Mouse (Mus musculus) lung, adult 2 months (tissue): ENCODE results near the gene Elob. TPM values are rescaled to one million over a fixed set of nuclear protein-coding genes. Genes with fewer than 3 reads are reported as not detected.

Experiments used
- DNase-seq: peaks from one replicate; pipeline ENCODE4 v3.0.0; 2022
- H3K4me1 ChIP-seq: fragments of 200-500 bp; 2 replicates; pipeline ENCODE4 v1.6.1; 2011; ENCODE audit warnings: low read length; ENCODE audit not compliant: control insufficient read depth, insufficient read depth
- H3K4me3 ChIP-seq: fragments of 200-500 bp; replicated peaks from 2 replicates; pipeline ENCODE3; 2011; ENCODE audit warnings: low read depth, mild to moderate bottlenecking, control low read depth, low read length; ENCODE audit errors: extremely low read depth
- CTCF ChIP-seq: fragments of 200-500 bp; IDR thresholded peaks from 2 replicates; pipeline ENCODE4 v1.5.1; 2011; ENCODE audit warnings: mild to moderate bottlenecking, low read length, control low read depth; ENCODE audit not compliant: insufficient read depth
- POLR2A ChIP-seq: fragments of 200-500 bp; IDR thresholded peaks from 2 replicates; pipeline ENCODE4 v1.6.1; 2011; ENCODE audit warnings: low read depth, mild to moderate bottlenecking, control low read depth, low read length, borderline replicate concordance; ENCODE audit errors: extremely low read depth
- WGBS: fragments of 180-500 bp; shearing (Covaris S2); methylation state at CpG from one replicate; pipeline ENCODE4 v1.1.7; 2018; 5-methylcytosine and 5-hydroxymethylcytosine counted together
- polyA plus RNA-seq: library from polyadenylated mRNA; depleted of rRNA; stranded (reverse); fragments of >200 nt; gene quantifications from 2 replicates; pipeline ENCODE4 v1.2.3, GENCODE M21; 2012; rRNA removed

Gene Elob
- 470 and 498 TPM in 2 replicates for polyA plus RNA-seq

DNA sequence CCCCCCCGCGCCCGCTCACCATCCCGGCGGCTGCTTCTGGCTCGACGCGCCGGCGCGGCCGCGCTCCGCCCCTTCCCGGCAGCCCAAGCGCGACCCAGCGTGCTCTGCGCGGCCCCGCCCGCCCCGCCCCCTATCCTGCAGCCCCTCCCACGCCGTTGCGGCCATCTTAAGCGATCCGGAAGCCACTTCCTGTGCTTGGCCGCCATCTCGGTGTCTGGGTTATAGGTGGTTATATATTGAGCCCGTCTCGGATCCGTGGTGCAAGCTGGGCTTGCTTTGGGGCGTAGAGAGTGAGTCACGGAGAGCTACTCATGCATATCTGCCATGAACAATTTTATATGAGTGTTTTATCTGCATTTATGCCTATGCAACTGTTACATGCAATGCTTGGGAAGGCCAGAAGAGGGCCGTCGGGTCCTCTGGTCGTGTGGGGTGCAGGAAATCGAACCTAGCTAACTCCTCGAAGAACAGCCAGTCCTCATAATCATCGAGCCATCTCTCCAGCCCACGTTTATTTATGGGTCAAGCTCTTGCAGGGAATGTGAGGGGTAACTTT is at the start of gene Elob:
Gene Elob (minus strand): TSS at position 73 of the 556 bp plus-strand sequence.
- under 1% methylated on average over 32 of the region's 42 CpGs for WGBS
- TF ChIP-seq POLR2A (peak; percentile 67; the same call in 1 of the 2 replicates), CTCF (peak; percentile 56)
- H3K4me3 ChIP-seq: peak within 1 kb of the TSS; percentile 93
- peak; percentile 83 for DNase-seq
- H3K4me1 ChIP-seq: no peaks in the 10 kb centered on the region

DNA sequence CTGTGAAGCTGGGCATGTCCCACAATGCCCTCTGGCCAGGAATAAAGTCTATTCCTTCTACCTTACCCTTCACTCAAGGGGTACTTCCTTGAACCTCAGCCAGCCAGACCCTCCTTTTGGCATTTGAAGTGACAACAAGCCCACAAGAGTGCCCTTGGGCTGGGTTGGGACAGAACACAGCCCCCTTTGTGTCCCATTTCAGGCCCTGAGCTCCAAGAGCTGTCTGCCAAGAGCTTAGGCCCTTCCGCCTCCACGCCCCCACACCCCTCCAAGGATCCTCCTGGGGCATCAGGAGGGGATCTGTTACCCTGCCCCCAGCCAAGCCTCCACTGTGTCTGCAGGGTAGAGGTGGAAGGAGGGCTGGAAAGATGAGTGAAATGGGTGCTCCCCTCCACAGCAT is 48.2 kb upstream of the Elob start:
- H3K4me3 ChIP-seq: no peak overlapping the region
- TF ChIP-seq CTCF (no peak), POLR2A (no peak)
- 87% methylated on average over 2 of the region's 2 CpGs for WGBS

DNA sequence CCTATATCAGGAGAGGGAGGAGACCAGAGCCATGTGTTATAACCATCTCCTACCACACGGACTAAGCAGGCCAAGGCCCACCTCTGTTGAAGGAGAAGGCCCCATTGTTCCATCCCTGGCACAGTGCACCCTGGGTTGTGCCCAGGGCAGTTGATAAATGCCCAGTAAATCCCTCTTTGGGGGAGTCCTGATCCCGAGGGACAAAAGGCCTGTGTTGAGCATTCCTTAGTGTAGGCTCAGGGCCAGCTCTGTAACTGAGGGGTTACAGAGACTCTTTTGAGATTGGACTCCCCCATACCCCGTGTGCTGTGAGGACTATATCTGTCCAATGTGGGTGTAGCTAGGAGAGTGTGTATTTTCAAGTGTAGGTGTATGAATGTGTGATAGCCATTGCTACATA is 47.8 kb upstream of the Elob start:
- TF ChIP-seq POLR2A: no peak
- no peak for TF ChIP-seq CTCF
- WGBS: 55% methylated on average over 3 of the region's 3 CpGs
- no peaks in the 10 kb centered on the region for H3K4me1 ChIP-seq
- DNase-seq: no peak
- no peak overlapping the region for H3K4me3 ChIP-seq

More for the DNA sequence above, 48.2 kb upstream of the Elob start:
- DNase-seq: no peak
- H3K4me1 ChIP-seq: no peaks in the 10 kb centered on the region

DNA sequence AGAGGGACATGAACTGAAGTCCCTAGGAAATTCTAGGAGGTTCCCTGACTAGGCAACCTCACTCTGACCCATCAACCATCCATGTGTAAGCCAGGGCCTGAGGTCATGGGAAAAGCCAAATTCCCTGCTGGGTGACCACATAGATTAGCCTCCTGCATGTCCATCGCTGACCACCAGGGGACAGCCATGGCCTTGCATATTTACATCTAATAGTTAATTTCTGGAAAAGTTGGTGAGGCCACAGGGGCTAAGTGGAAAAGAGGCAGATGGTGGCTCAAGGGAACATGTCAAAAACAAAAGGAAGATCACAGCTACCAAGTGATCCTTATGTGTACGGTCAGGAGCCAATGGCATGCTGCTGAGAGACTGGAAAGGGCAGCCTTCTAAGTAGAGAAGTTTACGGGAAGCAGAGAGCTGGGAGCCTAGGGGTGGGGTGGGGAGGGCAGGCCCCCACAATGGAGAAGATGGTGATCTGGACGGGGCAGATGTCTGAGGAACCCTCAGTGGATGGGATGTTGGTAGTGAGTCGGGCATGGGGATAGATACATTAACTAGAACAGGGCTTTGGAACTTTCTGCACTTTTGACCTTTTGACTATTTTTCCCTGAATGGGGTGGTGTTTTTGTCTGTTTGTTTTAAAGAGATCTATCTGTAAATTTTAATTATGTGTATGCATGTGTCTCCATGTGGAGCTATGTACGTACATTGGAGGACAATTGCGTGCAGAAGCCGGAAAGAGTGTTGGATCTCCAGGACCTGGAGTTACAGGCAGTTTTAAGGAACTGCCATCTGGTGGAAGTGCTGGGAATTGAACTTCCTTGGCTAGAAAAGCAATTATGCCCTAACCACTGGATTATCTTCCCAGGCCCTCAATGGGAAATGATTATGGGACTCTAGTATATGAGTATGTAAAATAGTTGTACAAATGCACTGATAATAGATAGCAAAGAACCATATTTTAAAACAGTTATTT is 45.2 kb upstream of the Elob start:
- Histone ChIP-seq H3K4me1 (no peaks in the 10 kb centered on the region), H3K4me3 (no peak overlapping the region)
- WGBS: 31% methylated on average over 8 of the region's 8 CpGs
- DNase-seq: peak; percentile 42
- TF ChIP-seq POLR2A: no peak
- peak; percentile 84 for TF ChIP-seq CTCF

DNA sequence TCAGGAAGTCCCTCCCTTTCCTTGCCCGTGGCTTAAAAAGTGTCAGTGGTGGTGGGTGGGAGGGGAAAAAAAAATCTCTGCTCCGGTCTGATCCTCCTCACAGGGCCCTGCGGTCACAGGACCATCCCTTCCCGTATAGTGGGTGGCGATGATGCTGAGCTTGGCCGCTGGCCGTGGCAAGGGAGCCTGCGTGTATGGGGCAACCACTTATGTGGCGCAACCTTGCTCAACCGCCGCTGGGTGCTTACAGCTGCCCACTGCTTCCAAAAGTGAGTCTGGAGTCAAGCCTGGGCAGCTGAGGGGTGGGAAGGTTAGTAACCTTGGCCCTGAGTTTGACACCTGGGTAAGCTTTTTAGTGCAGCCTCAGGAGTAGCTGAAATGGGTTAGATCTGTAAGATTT is 39.6 kb upstream of the Elob start:
- no peaks in the 10 kb centered on the region for H3K4me1 ChIP-seq
- no peak overlapping the region for H3K4me3 ChIP-seq
- WGBS: 81% methylated on average over 11 of the region's 11 CpGs
- DNase-seq: no peak
- no peak for TF ChIP-seq POLR2A

DNA sequence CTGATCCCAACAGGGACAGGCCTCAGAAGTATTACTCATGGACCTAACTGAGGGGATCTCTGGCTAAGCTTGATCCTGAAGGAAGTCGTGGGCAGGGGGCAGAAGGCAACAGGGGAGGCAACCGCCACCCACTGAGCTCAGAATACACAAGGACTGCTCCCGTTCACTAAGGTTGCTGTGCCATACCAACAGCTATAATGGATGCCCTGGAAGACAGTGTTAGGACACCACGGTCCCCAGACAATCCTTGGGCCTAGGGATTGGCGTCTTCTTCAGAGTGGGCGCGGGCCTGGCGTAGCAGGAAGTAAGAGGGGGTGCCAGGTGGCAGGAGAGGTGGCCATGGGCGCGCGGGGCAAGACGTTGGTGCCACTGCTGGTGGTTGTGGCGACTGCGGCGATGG is 38.8 kb upstream of the Elob start, which contains the start of gene Prss21:
Gene Prss21 (plus strand): TSS at position 301 of the 400 bp plus-strand sequence.
- WGBS: 89% methylated on average over 15 of the region's 15 CpGs
- DNase-seq: no peak
- Histone ChIP-seq H3K4me1 (no peaks in the 10 kb centered on the region), H3K4me3 (no peak within 1 kb of the TSS)
- TF ChIP-seq CTCF (no peak), POLR2A (no peak)

DNA sequence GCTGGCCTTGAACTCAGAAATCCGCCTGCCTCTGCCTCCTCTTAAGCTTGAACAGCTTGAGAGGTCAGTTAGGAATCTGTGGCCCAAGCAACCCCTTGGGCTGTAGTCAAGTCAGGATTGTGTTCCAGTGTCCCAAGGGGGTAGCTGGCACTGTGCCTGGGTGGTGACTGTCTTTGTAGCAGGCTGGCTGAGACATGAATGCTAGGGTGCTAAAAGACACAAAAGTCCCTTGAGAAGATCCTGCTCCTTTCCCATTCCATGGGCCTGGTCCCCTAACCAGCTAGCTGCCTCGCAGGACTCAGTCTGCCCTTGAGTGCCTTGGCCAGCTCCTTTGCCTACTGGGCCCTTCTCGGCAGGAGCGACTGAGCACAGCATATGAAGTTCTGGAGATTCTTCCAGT is 34.0 kb upstream of the Elob start:
- TF ChIP-seq CTCF (no peak), POLR2A (no peak)
- H3K4me3 ChIP-seq: no peak overlapping the region
- no peaks in the 10 kb centered on the region for H3K4me1 ChIP-seq
- 81% methylated on average over 4 of the region's 4 CpGs for WGBS
- DNase-seq: no peak

DNA sequence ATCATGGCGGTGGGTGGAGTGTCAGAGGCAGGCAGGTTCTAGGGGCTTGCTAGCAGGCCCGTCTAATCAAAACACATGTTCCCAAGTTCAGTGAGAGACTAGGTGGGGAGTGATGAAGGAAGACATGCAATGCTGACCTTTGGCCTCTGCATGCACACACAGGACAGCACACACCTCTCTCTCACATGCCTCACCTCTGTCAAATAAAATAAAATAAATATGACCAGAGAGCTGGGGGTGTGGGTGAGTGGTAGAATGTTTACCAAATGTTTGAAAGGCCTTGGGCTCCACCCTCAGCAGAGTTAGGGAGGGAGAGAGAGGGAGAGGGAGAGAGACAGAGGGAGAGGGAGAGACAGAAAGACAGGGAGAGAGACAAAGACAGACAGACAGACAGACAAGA is 29.0 kb upstream of the Elob start:
- TF ChIP-seq CTCF: no peak
- no peak for TF ChIP-seq POLR2A
- Histone ChIP-seq H3K4me3 (no peak overlapping the region), H3K4me1 (no peaks in the 10 kb centered on the region)
- WGBS: 55% methylated on average over 2 of the region's 2 CpGs
- DNase-seq: no peak

DNA sequence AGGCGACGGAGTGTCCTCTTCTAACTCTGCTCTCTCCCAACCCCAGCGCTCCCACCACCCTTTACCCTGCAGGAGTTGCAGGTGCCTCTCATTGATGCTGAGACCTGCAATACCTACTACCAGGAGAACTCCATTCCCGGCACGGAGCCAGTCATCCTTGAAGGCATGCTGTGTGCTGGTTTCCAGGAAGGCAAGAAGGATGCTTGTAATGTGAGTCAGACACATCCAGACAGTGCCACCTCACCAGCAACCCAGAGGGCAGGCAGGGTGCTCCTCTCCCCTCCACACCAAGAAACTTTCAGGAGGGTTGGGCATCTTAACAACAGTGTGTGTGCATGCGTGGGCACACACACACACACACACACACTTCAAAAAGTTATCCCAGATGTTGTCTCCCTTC is 28.3 kb upstream of the Elob start:
- TF ChIP-seq POLR2A: no peak
- TF ChIP-seq CTCF: no peak
- WGBS: 86% methylated on average over 6 of the region's 6 CpGs
- no peak for DNase-seq
- Histone ChIP-seq H3K4me1 (no peaks in the 10 kb centered on the region), H3K4me3 (no peak overlapping the region)
